8 mouse cellular contexts compared by ENCODE assay signal in genomic region chr5:123684221-123685144, GRCm38 (mm10). TPM values are rescaled to one million over a fixed set of nuclear protein-coding genes. Genes with fewer than 3 reads are reported as not detected.
DNase-seq lines count a peak whose midpoint lies in the region; ATAC-seq lines count a peak whose summit lies in the region.

Gene Clip1, minus strand, starts transcription at chr5:123684618.

- no peaks in the 10 kb centered on the region for H3K27me3 ChIP-seq in hindbrain, embryonic 11.5 days (ENCODE audit: control insufficient read depth, insufficient read depth, low read length)

- H3K4me3 ChIP-seq in hindbrain, embryonic 11.5 days (ENCODE audit: low read depth, low read length): peak within 1 kb of the TSS; percentile 96

- peak within 1 kb of the TSS; percentile 98 for H3K27ac ChIP-seq in hindbrain, embryonic 11.5 days (ENCODE audit: low read depth, low read length)

- peak within 1 kb of the TSS; percentile 79 for H3K4me2 ChIP-seq in hindbrain, embryonic 11.5 days (replicated peaks; ENCODE audit: low read depth, low read length)

- 0 out of 2 replicates have a peak, but pooled peaks cover 2% of the 10 kb centered on the region for H3K4me1 ChIP-seq in hindbrain, embryonic 11.5 days (replicated peaks; ENCODE audit: control insufficient read depth, insufficient read depth, low read length)

- no peaks in the 10 kb centered on the region for H3K9me3 ChIP-seq in hindbrain, embryonic 11.5 days (ENCODE audit: control insufficient read depth, low read length)

- peak; percentile 52 for DNase-seq in adipocyte (ENCODE audit: low spot score)
- peak; percentile 85 to 88 for DNase-seq in cerebellum, postnatal 25 days
- DNase-seq in frontal cortex, postnatal 25 days (ENCODE audit: low spot score in 2 of 2): peak; percentile 19 to 63
- DNase-seq in hindbrain, embryonic 11.5 days (ENCODE audit: low spot score): peak; percentile 80
- DNase-seq in layer of hippocampus, postnatal 14 days (ENCODE audit: low spot score in 2 of 2): peak; percentile 69 to 71
- DNase-seq in lung, postnatal 10 days: peak; percentile 75
- DNase-seq in ovary, postnatal 14 days (ENCODE audit: low spot score): peak; percentile 50
- DNase-seq in urinary bladder, postnatal 10 days (ENCODE audit: low spot score): peak; percentile 17

- H3K36me3 ChIP-seq in hindbrain, embryonic 11.5 days (ENCODE audit: control insufficient read depth, insufficient read depth, low read length): no peaks in the 10 kb centered on the region

- 1% methylated on average over 45 of the region's 64 CpGs for WGBS in hindbrain, embryonic 11.5 days

- H3K9ac ChIP-seq in hindbrain, embryonic 11.5 days (ENCODE audit: low read depth, low read length): peak within 1 kb of the TSS; percentile 99

- ATAC-seq in hindbrain, embryonic 11.5 days (ENCODE audit: low FRiP score): peak; percentile 71

RNA-seq across cellular contexts. Expression of gene Clip1, which starts in this region (rescaled TPM):
- polyA plus RNA-seq in hindbrain, embryonic 11.5 days (2014; fragmentation: Nextera tagmentation; extraction: Ambion mirVana): 43.8 and 51.2 TPM in 2 replicates
- 100 to 1,000 TPM; 112 to 122 TPM for total RNA-seq in layer of hippocampus, postnatal 14 days (2021)

Comparison
In these comparisons a context has a peak if more than half of its experiments do, and no peak if none do; other contexts are left out.
1. Peak in every context shown above with its lines: DNase-seq, ATAC-seq, H3K4me3 ChIP-seq and H3K27ac ChIP-seq.
2. DNase-seq: peak in every context shown above with its lines; median percentile 86 in cerebellum, postnatal 25 days; 80 in hindbrain, embryonic 11.5 days; 75 in lung, postnatal 10 days; 70 in layer of hippocampus, postnatal 14 days; 52 in adipocyte; 50 in ovary, postnatal 14 days; 41 in frontal cortex, postnatal 25 days; 17 in urinary bladder, postnatal 10 days.